ENCODE assay signal across 24 mouse cellular contexts in genomic region chr11:112449632-112450031, GRCm38 (mm10).
DNase-seq lines count a peak whose midpoint lies in the region; ATAC-seq and TF ChIP-seq lines count a peak whose summit lies in the region.
"Had no signal": no experiment of that assay in that cellular context is flagged by ENCODE, and none has a peak within 500 bp of the region (broad histone marks: within the 10 kb centered on the region; RNA-seq: fewer than 3 reads in every experiment).

No protein-coding gene starts in this region.

- H3K4me2 ChIP-seq in forebrain, embryonic 14.5 days (ENCODE audit: low read length) = no peak overlapping the region
- H3K4me2 ChIP-seq in forebrain, postnatal 0 days (ENCODE audit: low read depth) = no peak overlapping the region
- H3K4me2 ChIP-seq in midbrain, embryonic 14.5 days (ENCODE audit: low read length) = no peak overlapping the region
- no peak overlapping the region for H3K4me2 ChIP-seq in midbrain, embryonic 13.5 days (replicated peaks)
- H3K4me2 ChIP-seq: heart, embryonic 13.5 days; hindbrain, embryonic 14.5 days; stomach, embryonic 15.5 days had no signal

- no peak for TF ChIP-seq CTCF in forebrain, postnatal 0 days (IDR thresholded peaks at IDR 0.05; ENCODE audit: low read depth)

- H3K4me3 ChIP-seq in forebrain, embryonic 14.5 days (ENCODE audit: low read depth, low read length) = no peak overlapping the region
- no peak overlapping the region for H3K4me3 ChIP-seq in forebrain, postnatal 0 days (ENCODE audit: low read depth, low read length)
- no peak overlapping the region for H3K4me3 ChIP-seq in midbrain, embryonic 14.5 days (replicated peaks; ENCODE audit: low read depth, low read length)
- no peak overlapping the region for H3K4me3 ChIP-seq in midbrain, embryonic 13.5 days (replicated peaks)
- H3K4me3 ChIP-seq in embryonic facial prominence, embryonic 10.5 days = no peak overlapping the region
- H3K4me3 ChIP-seq: heart, adult 2 months; heart, embryonic 13.5 days; stomach, embryonic 15.5 days had no signal

- H3K9ac ChIP-seq in forebrain, embryonic 14.5 days (ENCODE audit: low read length) = no peak overlapping the region
- no peak overlapping the region for H3K9ac ChIP-seq in forebrain, postnatal 0 days
- H3K9ac ChIP-seq in midbrain, embryonic 14.5 days (replicated peaks; ENCODE audit: low read length) = no peak overlapping the region
- no peak overlapping the region for H3K9ac ChIP-seq in midbrain, embryonic 13.5 days (replicated peaks)
- H3K9ac ChIP-seq: heart, embryonic 13.5 days; hindbrain, embryonic 14.5 days; stomach, embryonic 15.5 days had no signal

- ATAC-seq in forebrain, embryonic 14.5 days = no peak
- ATAC-seq in forebrain, postnatal 0 days = no peak
- no peak for ATAC-seq in midbrain, embryonic 14.5 days (ENCODE audit: low FRiP score, low TSS enrichment)
- ATAC-seq in midbrain, embryonic 13.5 days = no peak
- ATAC-seq: Patski had no signal

- H3K4me1 ChIP-seq in forebrain, embryonic 14.5 days (ENCODE audit: control insufficient read depth, insufficient read depth, low read length) = no peaks in the 10 kb centered on the region
- no peaks in the 10 kb centered on the region for H3K4me1 ChIP-seq in forebrain, postnatal 0 days (ENCODE audit: insufficient read depth)
- H3K4me1 ChIP-seq in midbrain, embryonic 14.5 days (ENCODE audit: control insufficient read depth, insufficient read depth, low read length) = no peaks in the 10 kb centered on the region
- H3K4me1 ChIP-seq in midbrain, embryonic 13.5 days (replicated peaks) = peaks cover 3% of the 10 kb centered on the region; the same call in 1 of the 2 replicates
- H3K4me1 ChIP-seq in embryonic facial prominence, embryonic 10.5 days = peaks cover 19% of the 10 kb centered on the region
- H3K4me1 ChIP-seq: heart, embryonic 13.5 days; stomach, embryonic 15.5 days had no signal

- H3K9me3 ChIP-seq in forebrain, embryonic 14.5 days (replicated peaks; ENCODE audit: control insufficient read depth, low read length) = no peaks in the 10 kb centered on the region
- H3K9me3 ChIP-seq in forebrain, postnatal 0 days (ENCODE audit: low read length) = no peaks in the 10 kb centered on the region
- no peaks in the 10 kb centered on the region for H3K9me3 ChIP-seq in midbrain, embryonic 14.5 days (ENCODE audit: control insufficient read depth, low read length)
- H3K9me3 ChIP-seq in midbrain, embryonic 13.5 days = no peaks in the 10 kb centered on the region
- H3K9me3 ChIP-seq in embryonic facial prominence, embryonic 10.5 days = no peaks in the 10 kb centered on the region
- H3K9me3 ChIP-seq: heart, embryonic 13.5 days; stomach, embryonic 15.5 days had no signal

- 8% methylated on average over 5 of the region's 5 CpGs for WGBS in forebrain, embryonic 14.5 days
- 15% methylated on average over 5 of the region's 5 CpGs for WGBS in forebrain, postnatal 0 days
- WGBS in midbrain, embryonic 14.5 days = 9% methylated on average over 5 of the region's 5 CpGs
- WGBS in midbrain, embryonic 13.5 days = 12% methylated on average over 5 of the region's 5 CpGs
- 37% methylated on average over 5 of the region's 5 CpGs for WGBS in embryonic facial prominence, embryonic 10.5 days

- H3K36me3 ChIP-seq in forebrain, embryonic 14.5 days (ENCODE audit: control insufficient read depth, insufficient read depth, low read length) = no peaks in the 10 kb centered on the region
- no peaks in the 10 kb centered on the region for H3K36me3 ChIP-seq in forebrain, postnatal 0 days (ENCODE audit: insufficient read depth)
- H3K36me3 ChIP-seq in midbrain, embryonic 14.5 days (ENCODE audit: control insufficient read depth, insufficient read depth, low read length) = no peaks in the 10 kb centered on the region
- no peaks in the 10 kb centered on the region for H3K36me3 ChIP-seq in midbrain, embryonic 13.5 days
- H3K36me3 ChIP-seq in embryonic facial prominence, embryonic 10.5 days (replicated peaks) = no peaks in the 10 kb centered on the region
- H3K36me3 ChIP-seq: G1E; heart, embryonic 13.5 days; stomach, embryonic 15.5 days had no signal

- no peaks in the 10 kb centered on the region for H3K27me3 ChIP-seq in forebrain, embryonic 14.5 days (replicated peaks; ENCODE audit: control insufficient read depth, insufficient read depth, low read length)
- no peaks in the 10 kb centered on the region for H3K27me3 ChIP-seq in forebrain, postnatal 0 days (ENCODE audit: insufficient read depth, low read length)
- H3K27me3 ChIP-seq in midbrain, embryonic 14.5 days (ENCODE audit: control insufficient read depth, insufficient read depth, low read length) = no peaks in the 10 kb centered on the region
- no peaks in the 10 kb centered on the region for H3K27me3 ChIP-seq in midbrain, embryonic 13.5 days
- H3K27me3 ChIP-seq in embryonic facial prominence, embryonic 10.5 days (replicated peaks; ENCODE audit: low read depth, poor library complexity, severe bottlenecking) = no peaks in the 10 kb centered on the region
- H3K27me3 ChIP-seq: CH12.LX; heart, embryonic 13.5 days; stomach, embryonic 15.5 days had no signal

- peak; percentile 3 for DNase-seq in forebrain, embryonic 14.5 days (ENCODE audit: low spot score)
- DNase-seq in forebrain, postnatal 0 days = no peak
- DNase-seq in midbrain, embryonic 14.5 days = peak; percentile 15
- peak; percentile 58 for DNase-seq in embryonic facial prominence, embryonic 10.5 days (ENCODE audit: low spot score)
- peak; percentile 49 for DNase-seq in retina, embryonic 14.5 days (ENCODE audit: low spot score)
- no peak for DNase-seq in B cell, adult 2 months
- no peak for DNase-seq in frontal cortex, postnatal 10 days (ENCODE audit: low spot score in 2 of 2)
- DNase-seq: adrenal gland, postnatal 36 days; cerebellum, adult 11 months; cerebellum, postnatal 10 days; gastrocnemius, postnatal 25 days; heart, adult 2 months; kidney, adult 2 months; layer of hippocampus, adult 9-11 months; left cerebral cortex, postnatal 4 days had no signal

- no peak overlapping the region for H3K27ac ChIP-seq in forebrain, embryonic 14.5 days (ENCODE audit: low read depth, low read length)
- H3K27ac ChIP-seq in forebrain, postnatal 0 days (ENCODE audit: low read depth, low read length) = no peak overlapping the region
- no peak overlapping the region for H3K27ac ChIP-seq in midbrain, embryonic 14.5 days (replicated peaks; ENCODE audit: low read depth, low read length)
- no peak overlapping the region for H3K27ac ChIP-seq in midbrain, embryonic 13.5 days
- H3K27ac ChIP-seq in embryonic facial prominence, embryonic 10.5 days (replicated peaks) = peak overlapping the region; percentile 66
- H3K27ac ChIP-seq: heart, adult 2 months; heart, embryonic 13.5 days; hindbrain, embryonic 14.5 days; kidney, postnatal 0 days; macrophage; stomach, embryonic 15.5 days had no signal

Comparison
In these comparisons a context has a peak if more than half of its experiments do, and no peak if none do; other contexts are left out.
1. DNase-seq: peak in forebrain, embryonic 14.5 days (single experiment), midbrain, embryonic 14.5 days (single experiment), embryonic facial prominence, embryonic 10.5 days (single experiment) and retina, embryonic 14.5 days (single experiment); none in forebrain, postnatal 0 days (single experiment), B cell, adult 2 months (0 of 2) and frontal cortex, postnatal 10 days (0 of 2).